Mouse (Mus musculus) heart, adult 10 weeks (tissue): ENCODE results near the gene Asb18. TPM values are rescaled to one million over a fixed set of nuclear protein-coding genes. Genes with fewer than 3 reads are reported as not detected.

ENCODE experiments used
- polyA plus RNA-seq: library from polyadenylated mRNA; stranded (reverse); fragments of 350-450 nt; fragmentation: Illumina TruSeq; extraction: RNeasy Lipid Tissue Mini Kit (QIAGEN cat#74804); gene quantifications from one replicate; pipeline ENCODE4 v1.2.3, GENCODE M21; 2014; ENCODE audit warnings: low read depth, low replicate concordance

The Asb18 gene
- 29.8 TPM for polyA plus RNA-seq

DNA sequence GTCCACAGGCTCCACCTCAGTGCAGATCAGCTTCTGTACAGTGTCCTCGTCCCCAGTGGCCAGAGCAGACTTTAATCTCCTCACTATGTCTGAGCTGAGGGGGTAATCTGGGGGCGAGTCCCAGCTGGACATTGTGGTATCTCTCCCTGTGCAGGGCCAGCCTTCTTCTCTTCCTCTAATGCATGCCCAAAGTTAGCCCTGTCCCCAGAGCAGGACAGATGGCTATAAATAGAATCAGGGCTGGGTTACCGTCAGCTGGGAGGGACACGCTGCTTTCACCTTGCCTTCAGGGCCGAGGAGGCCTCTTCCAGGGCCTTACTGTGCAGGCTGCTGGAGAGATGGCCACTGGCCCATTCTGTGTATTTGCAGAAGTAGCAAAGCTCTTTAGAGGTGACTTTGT, at the start of gene Asb18:
Asb18 (minus strand) TSS at position 221 of the 400 bp plus-strand sequence.

DNA sequence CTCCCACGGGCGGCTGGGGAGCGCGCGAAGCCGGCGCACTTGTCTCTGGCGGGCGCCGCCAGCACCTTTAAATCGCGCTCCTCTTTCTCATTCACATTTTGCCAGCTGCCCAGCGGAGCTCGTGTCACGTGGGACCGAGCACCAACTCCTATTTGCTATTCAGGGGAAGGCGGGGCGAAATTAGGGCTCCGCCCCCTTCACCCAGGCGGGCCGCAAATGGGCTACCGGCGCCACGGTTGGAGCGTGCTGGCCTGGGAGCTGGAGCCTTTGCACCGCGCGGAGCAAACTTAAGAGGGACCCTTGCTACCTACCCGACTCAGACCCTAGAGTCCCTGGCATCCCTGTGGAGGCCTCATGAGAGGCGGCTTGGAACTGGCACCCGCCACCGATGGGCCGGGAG, 83.3 kb downstream of the Asb18 start, which contains the start of gene Gbx2:
Gbx2 (minus strand) TSS at position 60 of the 400 bp plus-strand sequence.

Other genes with a start within 250 kb of the Asb18 start
- gene Gbx2, start 83.5 kb downstream of the Asb18 start, polyA plus RNA-seq: 0.39 TPM
- gene Iqca, start 138.7 kb upstream of the Asb18 start, polyA plus RNA-seq: not detected
- gene Ackr3, start 189.3 kb upstream of the Asb18 start, polyA plus RNA-seq: 63.5 TPM